In the genomic region with DNA sequence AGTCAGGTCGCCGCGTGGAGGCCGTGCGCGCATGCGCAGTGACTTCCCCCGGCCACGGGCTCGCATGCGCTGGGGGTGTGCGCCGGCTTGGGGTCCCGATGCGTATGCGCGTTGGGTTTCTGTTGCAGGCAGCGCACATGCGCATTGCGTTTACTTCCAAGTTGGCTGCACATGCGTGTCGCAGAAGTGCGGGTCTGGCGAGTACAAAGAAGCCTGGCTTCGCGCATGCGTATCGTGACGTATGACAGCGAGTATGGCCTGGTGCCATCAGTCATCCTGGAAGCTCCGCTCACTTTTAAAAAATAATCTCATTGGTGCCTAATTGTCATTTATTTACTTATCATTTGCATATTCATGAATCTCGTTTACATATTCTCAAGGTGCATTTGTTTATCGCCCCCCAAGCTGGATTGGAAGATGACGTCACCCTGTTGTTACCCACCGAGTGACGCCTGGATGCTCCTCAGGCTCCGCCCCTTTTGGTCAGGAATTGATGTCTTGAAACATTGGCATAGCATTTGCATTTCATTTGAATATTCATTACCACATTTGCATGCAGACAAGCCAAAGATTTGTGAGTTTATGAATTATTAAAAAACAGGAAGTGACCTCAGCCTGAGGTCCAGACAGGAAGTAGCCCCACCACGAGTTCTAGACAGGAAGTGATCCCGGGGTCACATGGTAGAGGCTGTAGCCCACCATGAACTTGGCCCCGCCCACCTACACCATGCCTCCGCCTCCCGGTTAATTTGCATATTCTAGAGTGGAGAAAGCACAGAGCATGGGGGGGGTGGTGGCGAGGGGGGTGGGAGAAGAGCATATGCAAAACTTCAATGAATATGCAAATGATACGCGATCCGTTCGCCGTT, we compare ENCODE assay signal across 8 mouse cellular contexts. TPM values are rescaled to one million over a fixed set of nuclear protein-coding genes. Genes with fewer than 3 reads are reported as not detected.
A peak's percentile ranks its signal among the peaks of the same experiment; 100 is the strongest.
DNase-seq lines count a peak whose midpoint lies in the region; ATAC-seq and TF ChIP-seq lines count a peak whose summit lies in the region.

No protein-coding gene starts in this region.

- TF ChIP-seq EP300 in CH12.LX (IDR thresholded peaks at IDR 0.05; ENCODE audit: low read length): no peak

- peak overlapping the region; percentile 78 for H3K9ac ChIP-seq in CH12.LX (ENCODE audit: insufficient read depth, low read depth)
- peak overlapping the region; percentile 75 for H3K9ac ChIP-seq in forebrain, embryonic 11.5 days (ENCODE audit: low read length)
- peak overlapping the region; percentile 96 for H3K9ac ChIP-seq in heart, embryonic 16.5 days (ENCODE audit: low read length)
- peak overlapping the region; percentile 57; the same call in 1 of the 2 replicates for H3K9ac ChIP-seq in liver, embryonic 15.5 days
- H3K9ac ChIP-seq in neural tube, embryonic 12.5 days: peak overlapping the region; percentile 73

- no peak for TF ChIP-seq RAD21 in CH12.LX (IDR thresholded peaks at IDR 0.05; ENCODE audit: low read depth, low read length)

- H3K4me2 ChIP-seq in CH12.LX (ENCODE audit: insufficient read depth, low read depth, poor library complexity, severe bottlenecking): no peak overlapping the region
- H3K4me2 ChIP-seq in forebrain, embryonic 11.5 days (ENCODE audit: low read depth, low read length, severe bottlenecking): peak overlapping the region; percentile 57
- peak overlapping the region; percentile 74 for H3K4me2 ChIP-seq in heart, embryonic 16.5 days (ENCODE audit: low read depth, low read length)
- H3K4me2 ChIP-seq in liver, embryonic 15.5 days: peak overlapping the region; percentile 94
- peak overlapping the region; percentile 68 for H3K4me2 ChIP-seq in neural tube, embryonic 12.5 days (replicated peaks)

- dilution Hi-C loops in CH12.LX (cut with MboI; ENCODE audit: extremely low pct_ligation_motif_present, extremely low pct_unique_long_range_greater_than_20kb, low sequenced_read_pairs): no loop called here

- H3K36me3 ChIP-seq in CH12.LX (replicated peaks in 1 of 2; ENCODE audit: control insufficient read depth in 1 of 2, insufficient read depth in 1 of 2, low read length in 1 of 2): no peaks in the 10 kb centered on the region
- no peaks in the 10 kb centered on the region for H3K36me3 ChIP-seq in forebrain, embryonic 11.5 days (ENCODE audit: control insufficient read depth, insufficient read depth, low read length)
- no peaks in the 10 kb centered on the region for H3K36me3 ChIP-seq in heart, embryonic 16.5 days (ENCODE audit: control insufficient read depth, insufficient read depth)
- no peaks in the 10 kb centered on the region for H3K36me3 ChIP-seq in liver, embryonic 15.5 days (replicated peaks)
- no peaks in the 10 kb centered on the region for H3K36me3 ChIP-seq in neural tube, embryonic 12.5 days

- under 1% methylated on average over 48 of the region's 48 CpGs for WGBS in forebrain, embryonic 11.5 days
- WGBS in heart, embryonic 16.5 days: under 1% methylated on average over 48 of the region's 48 CpGs
- under 1% methylated on average over 48 of the region's 48 CpGs for WGBS in liver, embryonic 15.5 days (ENCODE audit: insufficient replicate concordance)
- under 1% methylated on average over 48 of the region's 48 CpGs for WGBS in neural tube, embryonic 12.5 days

- peak overlapping the region; percentile 98 for H3K27ac ChIP-seq in CH12.LX (ENCODE audit: insufficient read depth, low read depth)
- H3K27ac ChIP-seq in forebrain, embryonic 11.5 days (ENCODE audit: low read depth, low read length): peak overlapping the region; percentile 96
- H3K27ac ChIP-seq in heart, embryonic 16.5 days (ENCODE audit: low read length): peak overlapping the region; percentile 100
- peak overlapping the region; percentile 95 for H3K27ac ChIP-seq in liver, embryonic 15.5 days (replicated peaks)
- H3K27ac ChIP-seq in neural tube, embryonic 12.5 days: peak overlapping the region; percentile 90

- peak; percentile 97 for DNase-seq in CH12.LX (ENCODE audit: extremely low read depth)
- DNase-seq in c-Kit-positive CD71-positive TER-119-negative erythroid progenitor cells, embryonic 14.5 days (ENCODE audit: low read depth): peak; percentile 95
- peak; percentile 99 for DNase-seq in forebrain, embryonic 11.5 days (ENCODE audit: low spot score)
- DNase-seq in kidney, postnatal 36 days: peak; percentile 97 to 98
- peak; percentile 99 for DNase-seq in telencephalon, adult 2 months (ENCODE audit: low read depth, low spot score)

- in situ Hi-C loops in CH12.LX (cut with MboI; ENCODE audit: low pct_ligation_motif_present, low pct_unique_long_range_greater_than_20kb, low sequenced_read_pairs): no loop called here

- peak; percentile 76 for ATAC-seq in forebrain, embryonic 11.5 days (replicated peaks; ENCODE audit: low FRiP score)
- ATAC-seq in heart, embryonic 16.5 days (replicated peaks; ENCODE audit: extremely low read depth, insufficient read depth, low FRiP score): peak; percentile 62
- peak; percentile 17 for ATAC-seq in liver, embryonic 15.5 days (ENCODE audit: insufficient read depth)
- ATAC-seq in neural tube, embryonic 12.5 days (ENCODE audit: low FRiP score, low read depth): peak; percentile 80

- TF ChIP-seq CTCF in CH12.LX (conservative IDR thresholded peaks at IDR 0.05 in 1 of 2, IDR thresholded peaks at IDR 0.05 in 1 of 2; ENCODE audit: low read depth in 2 of 2, low read length in 2 of 2): no peak

- H3K4me1 ChIP-seq in CH12.LX (ENCODE audit: control insufficient read depth in 1 of 2, insufficient read depth in 2 of 2): no peaks in the 10 kb centered on the region
- no peaks in the 10 kb centered on the region for H3K4me1 ChIP-seq in forebrain, embryonic 11.5 days (replicated peaks; ENCODE audit: control insufficient read depth, insufficient read depth, low read length)
- H3K4me1 ChIP-seq in heart, embryonic 16.5 days (ENCODE audit: control insufficient read depth, insufficient read depth, low read length): no peaks in the 10 kb centered on the region
- peaks cover 33% of the 10 kb centered on the region for H3K4me1 ChIP-seq in liver, embryonic 15.5 days (replicated peaks)
- peaks cover 5% of the 10 kb centered on the region; the same call in 1 of the 2 replicates for H3K4me1 ChIP-seq in neural tube, embryonic 12.5 days

- H3K79me2 ChIP-seq in CH12.LX (replicated peaks; ENCODE audit: control insufficient read depth, extremely low read depth, insufficient read depth, poor library complexity, severe bottlenecking): no peaks in the 10 kb centered on the region

- no peaks in the 10 kb centered on the region for H3K9me3 ChIP-seq in CH12.LX (replicated peaks; ENCODE audit: low read length)
- H3K9me3 ChIP-seq in forebrain, embryonic 11.5 days (ENCODE audit: control insufficient read depth, low read length): no peaks in the 10 kb centered on the region
- H3K9me3 ChIP-seq in heart, embryonic 16.5 days (replicated peaks; ENCODE audit: control insufficient read depth, low read length): no peaks in the 10 kb centered on the region
- no peaks in the 10 kb centered on the region for H3K9me3 ChIP-seq in liver, embryonic 15.5 days (replicated peaks)
- H3K9me3 ChIP-seq in neural tube, embryonic 12.5 days: no peaks in the 10 kb centered on the region

- peak overlapping the region; percentile 63 to 83 (median 68) for H3K4me3 ChIP-seq in CH12.LX (replicated peaks in 1 of 3; ENCODE audit: low read depth in 2 of 3, low read length in 2 of 3, poor library complexity in 1 of 3)
- peak overlapping the region; percentile 65 for H3K4me3 ChIP-seq in forebrain, embryonic 11.5 days (ENCODE audit: low read depth, low read length)
- peak overlapping the region; percentile 71 for H3K4me3 ChIP-seq in heart, embryonic 16.5 days (ENCODE audit: low read length)
- H3K4me3 ChIP-seq in liver, embryonic 15.5 days (replicated peaks): peak overlapping the region; percentile 76
- H3K4me3 ChIP-seq in neural tube, embryonic 12.5 days: peak overlapping the region; percentile 68

- peak; percentile 7; the same call in 1 of the 2 replicates for TF ChIP-seq POLR2A in CH12.LX (IDR thresholded peaks at IDR 0.05; ENCODE audit: low read depth, low read length)

- no peaks in the 10 kb centered on the region for H3K27me3 ChIP-seq in CH12.LX (replicated peaks)
- no peaks in the 10 kb centered on the region for H3K27me3 ChIP-seq in forebrain, embryonic 11.5 days (ENCODE audit: control insufficient read depth, insufficient read depth, low read length)
- no peaks in the 10 kb centered on the region for H3K27me3 ChIP-seq in heart, embryonic 16.5 days (ENCODE audit: control insufficient read depth, insufficient read depth, low read length)
- peaks cover 5% of the 10 kb centered on the region; the same call in 1 of the 2 replicates for H3K27me3 ChIP-seq in liver, embryonic 15.5 days
- no peaks in the 10 kb centered on the region for H3K27me3 ChIP-seq in neural tube, embryonic 12.5 days (replicated peaks)

TF ChIP-seq in CH12.LX, 34 proteins besides CTCF, POLR2A, EP300 and RAD21 (continues in another document):
- TF ChIP-seq POLR2AphosphoS2 (IDR thresholded peaks at IDR 0.05; ENCODE audit: low read depth, low read length): no peak; the same call in none of the 2 replicates
- TF ChIP-seq NRF1 (IDR thresholded peaks at IDR 0.05; ENCODE audit: low read depth, low read length): peak; percentile 97
- no peak for TF ChIP-seq ZC3H11A (IDR thresholded peaks at IDR 0.05; ENCODE audit: low read depth, low read length)
- no peak for TF ChIP-seq E2F4 (IDR thresholded peaks at IDR 0.05; ENCODE audit: insufficient replicate concordance, low read depth, low read length)
- peak; percentile 69; the same call in 1 of the 2 replicates for TF ChIP-seq TBP (conservative IDR thresholded peaks at IDR 0.05; ENCODE audit: low read depth, low read length)
- no peak for TF ChIP-seq CHD1 (IDR thresholded peaks at IDR 0.05; ENCODE audit: low read depth, low read length)
- TF ChIP-seq IRF4 (IDR thresholded peaks at IDR 0.05; ENCODE audit: low read depth, low read length): no peak; the same call in 1 of the 2 replicates
- peak; percentile 87 for TF ChIP-seq USF1 (IDR thresholded peaks at IDR 0.05; ENCODE audit: low read depth, low read length)
- TF ChIP-seq CHD2 (IDR thresholded peaks at IDR 0.05; ENCODE audit: low read length): no peak
- no peak for TF ChIP-seq ZMIZ1 (IDR thresholded peaks at IDR 0.05; ENCODE audit: low read depth, low read length)
- peak; percentile 79 for TF ChIP-seq USF2 (conservative IDR thresholded peaks at IDR 0.05; ENCODE audit: low read depth, low read length)
- TF ChIP-seq SIN3A (IDR thresholded peaks at IDR 0.05; ENCODE audit: low read length): no peak
- no peak for TF ChIP-seq ZNF384 (IDR thresholded peaks at IDR 0.05; ENCODE audit: low read depth, low read length)
- no peak for TF ChIP-seq UBTF (IDR thresholded peaks at IDR 0.05; ENCODE audit: low read depth, low read length)

RNA-seq across cellular contexts. Expression of gene Ppp2r3d, which starts 51.9 kb away (rescaled TPM):
- total RNA-seq in CH12.LX (2012; rRNA removed) (34.0 and 47.2 TPM in 2 replicates), CH12.LX (2014; rRNA removed) (21.0 and 24.5 TPM in 2 replicates)
- 62.7 and 66.7 TPM in 2 replicates for polyA plus RNA-seq in CH12.LX (2012; ENCODE audit: insufficient read length, low read depth)
- polyA plus RNA-seq in forebrain, embryonic 11.5 days (2014; fragmentation: Nextera tagmentation; extraction: Ambion mirVana): 163 TPM in 2 replicates
- polyA plus RNA-seq in heart, embryonic 16.5 days (2015; fragmentation: Nextera tagmentation; extraction: Ambion mirVana): 143 TPM in 2 replicates
- 29.2 and 30.7 TPM in 2 replicates for polyA plus RNA-seq in liver, embryonic 15.5 days (2015; fragmentation: Nextera tagmentation; extraction: Ambion mirVana)
- polyA plus RNA-seq in neural tube, embryonic 12.5 days (2016; fragmentation: Nextera tagmentation; extraction: Ambion mirVana): 194 and 199 TPM in 2 replicates

Comparison
In these comparisons a context has a peak if more than half of its experiments do, and no peak if none do; other contexts are left out.
1. Peak in every context shown above with its lines: DNase-seq, ATAC-seq, H3K4me3 ChIP-seq and H3K27ac ChIP-seq.
2. ATAC-seq: peak in every context shown above with its lines; median percentile 80 in neural tube, embryonic 12.5 days; 76 in forebrain, embryonic 11.5 days; 62 in heart, embryonic 16.5 days; 17 in liver, embryonic 15.5 days.